Mouse (Mus musculus) thymus, adult 2 months (tissue): Measurements from ENCODE around the gene Pla2g3. TPM values are rescaled to one million over a fixed set of nuclear protein-coding genes. Genes with fewer than 3 reads are reported as not detected.
A peak's percentile ranks its signal among the peaks of the same experiment; 100 is the strongest.

Source experiments
- DNase-seq: peaks from one replicate; pipeline ENCODE4 v3.0.0; 2021
- H3K27ac ChIP-seq: fragments of 200-500 bp; 2 replicates; pipeline ENCODE4 v1.5.1; 2012; ENCODE audit warnings: low read length, control low read depth; ENCODE audit not compliant: control insufficient read depth, insufficient read depth
- H3K27me3 ChIP-seq: fragments of 200-500 bp; 2 replicates; pipeline ENCODE4 v1.6.1; 2012; ENCODE audit warnings: mild to moderate bottlenecking, low read length, moderate library complexity, mixed read lengths; ENCODE audit not compliant: control insufficient read depth, insufficient read depth
- H3K36me3 ChIP-seq: fragments of 200-500 bp; 2 replicates; pipeline ENCODE4 v1.6.1; 2012; ENCODE audit warnings: mild to moderate bottlenecking, low read length, moderate library complexity; ENCODE audit not compliant: control insufficient read depth, insufficient read depth
- H3K4me1 ChIP-seq: fragments of 200-500 bp; replicated peaks from 2 replicates; pipeline ENCODE4 v1.6.1; 2012; ENCODE audit warnings: low read length; ENCODE audit not compliant: control insufficient read depth, insufficient read depth
- H3K4me3 ChIP-seq: fragments of 200-500 bp; 2 replicates; pipeline ENCODE4 v1.5.1; 2012; ENCODE audit warnings: mild to moderate bottlenecking, low read length, control low read depth, moderate library complexity; ENCODE audit not compliant: control insufficient read depth, insufficient read depth
- CTCF ChIP-seq: fragments of 200-500 bp; IDR thresholded peaks from 2 replicates; pipeline ENCODE4 v1.5.1; 2012; ENCODE audit warnings: mild to moderate bottlenecking, control low read depth, low read length, moderate library complexity, borderline replicate concordance; ENCODE audit not compliant: control insufficient read depth, poor library complexity, insufficient read depth; ENCODE audit errors: extremely low read depth
- POLR2A ChIP-seq: fragments of 200-500 bp; IDR thresholded peaks from 2 replicates; pipeline ENCODE4 v1.6.1; 2012; ENCODE audit warnings: mild to moderate bottlenecking, low read length, control low read depth, moderate library complexity; ENCODE audit not compliant: control insufficient read depth, poor library complexity, insufficient read depth; ENCODE audit errors: extremely low read depth
- WGBS: fragments of 180-500 bp; shearing (Covaris S2); methylation state at CpG from one replicate; pipeline ENCODE4 v1.1.7; 2018; 5-methylcytosine and 5-hydroxymethylcytosine counted together
- polyA plus RNA-seq: library from polyadenylated mRNA; depleted of rRNA; stranded (reverse); fragments of >200 nt; gene quantifications from 2 replicates; pipeline ENCODE4 v1.2.3, GENCODE M21; 2012

The Pla2g3 gene
- polyA plus RNA-seq, 1 experiment: 1.9 TPM

DNA sequence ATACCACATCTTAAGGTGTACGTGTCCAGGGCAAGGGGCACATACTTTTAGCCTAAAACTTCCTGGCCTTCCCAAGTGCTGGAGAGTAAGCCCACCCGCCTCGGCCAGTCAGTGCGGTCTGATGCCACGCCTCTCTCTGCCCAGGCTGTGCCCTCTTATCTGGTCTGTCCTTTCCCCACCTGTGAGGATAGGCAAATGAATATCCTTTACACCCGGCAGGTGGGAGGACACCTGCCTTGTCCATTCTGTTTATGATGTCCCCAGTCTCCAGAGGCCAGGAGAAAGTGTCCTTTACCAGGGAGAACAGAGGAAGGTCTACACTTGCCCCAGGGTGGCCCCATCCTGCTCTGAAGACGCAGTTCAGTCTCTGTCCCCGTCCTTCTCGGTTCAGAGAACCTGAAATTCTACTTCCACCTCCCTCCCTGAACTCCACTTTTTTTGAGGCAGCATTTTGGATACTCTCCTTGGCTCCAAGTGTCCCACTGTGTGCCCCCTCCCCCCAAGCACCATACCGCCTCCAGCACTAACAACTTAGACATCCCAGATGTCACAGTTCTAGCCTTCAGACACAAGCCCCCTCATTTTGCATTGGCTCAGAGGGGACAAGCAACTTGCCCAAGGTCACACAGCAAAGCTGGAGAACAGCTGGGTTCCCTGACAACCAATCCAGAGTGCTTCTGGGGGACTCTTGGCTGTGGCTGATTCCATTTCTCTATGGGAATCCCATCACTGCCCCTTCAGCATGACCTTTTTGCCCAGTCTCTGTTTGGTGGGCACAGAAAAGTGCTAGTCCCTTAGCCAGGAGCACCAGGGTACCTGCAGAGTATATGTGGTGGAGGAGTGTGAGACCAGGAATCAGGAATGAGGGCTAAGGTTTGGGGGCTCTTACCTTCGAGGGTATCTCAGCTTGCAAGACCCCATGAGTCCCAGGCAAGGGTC is 15.9 kb downstream of the Pla2g3 start:
- no peak overlapping the region for H3K27ac ChIP-seq
- TF ChIP-seq POLR2A (no peak), CTCF (no peak)
- no peaks in the 10 kb centered on the region for H3K36me3 ChIP-seq
- H3K27me3 ChIP-seq: no peaks in the 10 kb centered on the region
- H3K4me1 ChIP-seq: no peaks in the 10 kb centered on the region; the same call in 1 of the 2 replicates
- 82% methylated on average over 11 of the region's 11 CpGs for WGBS
- no peak for DNase-seq
- no peak overlapping the region for H3K4me3 ChIP-seq

DNA sequence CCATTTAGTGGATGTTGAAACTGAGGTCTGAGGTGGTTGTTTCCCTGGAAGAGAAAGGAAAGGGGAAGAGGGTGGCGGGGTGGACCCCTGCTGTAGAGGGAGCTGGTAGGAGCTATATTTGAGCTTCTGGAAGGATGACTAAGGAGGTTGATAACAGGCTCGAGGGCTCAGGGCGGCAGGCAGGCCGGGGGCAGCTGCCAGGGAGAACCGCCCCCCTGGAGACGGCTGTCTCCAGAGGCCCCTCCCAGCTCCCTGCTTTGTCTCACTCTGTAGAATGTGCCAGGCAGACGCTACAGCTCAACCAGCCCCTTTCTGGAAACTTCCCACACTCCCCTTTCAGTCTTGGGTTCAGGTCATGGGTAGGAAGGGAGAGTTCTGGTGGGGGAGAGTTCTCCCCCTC is 20.1 kb downstream of the Pla2g3 start:
- no peak for TF ChIP-seq POLR2A
- TF ChIP-seq CTCF: no peak
- no peak overlapping the region for H3K27ac ChIP-seq

DNA sequence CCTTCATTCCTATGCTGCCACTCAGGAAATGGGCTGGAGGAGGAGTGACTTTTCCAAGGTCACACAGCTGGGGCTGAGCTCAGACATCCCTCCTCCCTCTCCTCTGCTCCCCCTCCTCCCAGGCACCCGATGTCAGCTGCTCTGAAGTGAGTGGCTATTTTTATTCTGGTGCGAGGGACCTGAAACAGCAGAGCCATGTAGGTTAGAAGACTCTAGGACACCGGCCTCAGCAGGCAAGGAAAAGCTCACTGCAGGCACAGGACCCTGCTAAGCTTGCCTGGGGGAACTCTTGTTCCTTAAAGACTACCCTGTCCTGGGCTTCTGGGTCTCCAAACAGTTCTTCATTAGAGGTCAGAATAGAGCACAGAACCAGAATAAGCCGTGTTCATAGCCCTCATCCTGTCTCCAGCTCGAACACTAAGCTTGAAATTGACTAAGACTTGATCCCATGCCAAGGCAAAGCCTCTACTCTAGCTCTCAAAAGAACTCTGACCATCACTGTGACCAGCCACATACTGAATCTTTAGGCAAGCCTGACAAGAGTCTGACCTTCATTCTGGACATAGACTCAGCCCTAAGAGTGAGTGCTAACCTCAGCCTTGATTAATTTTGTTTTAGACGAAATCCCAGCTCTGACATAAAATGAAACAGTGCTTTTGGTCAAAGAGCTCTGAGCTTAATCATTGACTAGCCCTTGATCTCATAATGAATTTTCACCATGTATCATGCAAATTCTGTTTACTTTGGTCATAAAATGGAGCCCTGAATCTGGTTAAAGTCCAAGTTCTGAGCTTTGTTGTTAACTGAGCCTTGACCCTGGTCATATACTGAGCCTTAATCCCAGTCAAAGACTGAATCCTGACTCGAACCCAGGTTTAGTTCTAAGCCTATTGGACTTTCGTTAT is 21.3 kb downstream of the Pla2g3 start:
- no peaks in the 10 kb centered on the region for H3K36me3 ChIP-seq
- no peak for TF ChIP-seq POLR2A
- no peak for TF ChIP-seq CTCF
- H3K27ac ChIP-seq: no peak overlapping the region
- H3K4me3 ChIP-seq: no peak overlapping the region
- WGBS: 77% methylated on average over 8 of the region's 8 CpGs
- DNase-seq: no peak
- H3K27me3 ChIP-seq: no peaks in the 10 kb centered on the region
- H3K4me1 ChIP-seq: peaks cover 6% of the 10 kb centered on the region

More for the DNA sequence above, 20.1 kb downstream of the Pla2g3 start:
- Histone ChIP-seq H3K36me3 (no peaks in the 10 kb centered on the region), H3K4me3 (no peak overlapping the region), H3K27me3 (no peaks in the 10 kb centered on the region), H3K4me1 (peaks cover 2% of the 10 kb centered on the region; the same call in 1 of the 2 replicates)
- DNase-seq: no peak
- 52% methylated on average over 7 of the region's 7 CpGs for WGBS

DNA sequence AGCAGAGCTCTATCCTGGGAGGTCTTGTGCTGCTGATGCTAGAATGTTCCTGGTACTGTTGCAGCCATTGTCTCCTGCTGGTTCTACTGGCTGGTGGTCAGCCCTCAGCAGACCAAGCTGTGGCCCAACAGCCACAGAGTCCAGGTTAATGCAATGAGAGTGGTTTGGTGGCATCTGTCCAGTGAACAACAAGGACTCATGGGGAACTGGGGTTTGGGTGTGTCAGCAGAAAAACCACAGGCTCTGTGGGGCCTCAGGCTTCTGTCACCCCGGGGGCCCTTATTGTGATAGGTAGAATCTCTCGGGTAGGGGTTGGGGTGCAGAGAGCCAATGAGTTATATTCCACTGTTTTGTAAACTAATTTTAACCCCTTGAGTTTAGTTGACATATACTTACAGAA is 22.2 kb downstream of the Pla2g3 start:
- Histone ChIP-seq H3K27ac (no peak overlapping the region), H3K4me1 (peaks cover 12% of the 10 kb centered on the region), H3K36me3 (no peaks in the 10 kb centered on the region), H3K27me3 (no peaks in the 10 kb centered on the region), H3K4me3 (no peak overlapping the region)
- TF ChIP-seq POLR2A (no peak), CTCF (no peak)
- 14% methylated on average over 2 of the region's 2 CpGs for WGBS
- DNase-seq: no peak

DNA sequence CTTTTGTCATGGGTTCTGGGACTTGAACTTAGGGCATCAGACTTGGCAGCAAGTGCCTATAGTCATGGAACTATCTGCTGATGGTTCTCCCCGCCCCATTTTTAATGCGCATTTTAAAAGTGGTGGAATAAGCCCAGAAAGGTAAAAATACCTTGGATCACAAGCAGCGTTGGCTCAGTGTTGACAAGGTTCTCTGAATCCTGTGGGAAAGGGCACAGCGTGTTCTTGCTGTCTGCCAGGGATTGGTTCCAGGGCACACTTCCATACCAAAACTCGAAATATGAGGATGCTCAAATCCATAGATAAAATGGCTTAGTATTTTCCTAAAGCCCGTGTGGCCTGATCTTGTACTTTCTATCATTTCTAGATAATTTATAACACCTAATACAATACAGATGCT is 25.2 kb downstream of the Pla2g3 start:
- Histone ChIP-seq H3K27ac (no peak overlapping the region), H3K27me3 (no peaks in the 10 kb centered on the region; the same call in 1 of the 2 replicates), H3K4me3 (no peak overlapping the region), H3K4me1 (peaks cover 25% of the 10 kb centered on the region), H3K36me3 (no peaks in the 10 kb centered on the region)
- WGBS: 94% methylated on average over 6 of the region's 6 CpGs
- TF ChIP-seq POLR2A (no peak), CTCF (no peak)
- no peak for DNase-seq

DNA sequence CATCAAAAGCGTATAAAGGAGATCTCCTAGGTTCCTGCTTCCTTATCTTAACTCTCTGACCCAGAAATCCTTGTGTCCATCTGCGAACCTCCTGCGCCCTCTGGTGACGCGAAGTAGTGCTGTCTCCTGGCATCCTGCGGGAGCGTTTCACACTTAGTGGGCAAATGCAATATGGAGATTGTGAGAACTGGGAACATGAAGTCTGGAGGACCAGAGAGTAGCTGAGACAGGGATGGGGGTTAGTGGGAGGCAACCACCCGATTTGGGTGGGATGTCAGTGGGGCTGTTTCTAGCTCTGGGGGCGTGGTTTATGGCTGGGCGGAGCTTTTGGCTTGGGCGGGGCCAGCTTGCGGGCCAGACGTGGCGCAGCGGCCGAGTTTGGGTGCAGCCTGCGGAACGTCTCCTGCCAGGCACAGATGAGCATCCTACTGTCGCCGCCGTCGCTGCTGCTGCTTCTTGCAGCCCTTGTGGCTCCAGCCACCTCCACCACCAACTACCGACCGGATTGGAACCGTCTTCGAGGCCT is 26.5 kb downstream of the Pla2g3 start, which contains the start of gene Selenom:
Gene Selenom (plus strand): TSS at position 156 of the 526 bp plus-strand sequence.
- peaks cover 25% of the 10 kb centered on the region for H3K4me1 ChIP-seq

More for the DNA sequence above, 26.5 kb downstream of the Pla2g3 start, which contains the start of gene Selenom:
- Histone ChIP-seq H3K4me3 (peak within 1 kb of the TSS; percentile 45), H3K27me3 (no peaks in the 10 kb centered on the region; the same call in 1 of the 2 replicates), H3K27ac (no peak within 1 kb of the TSS), H3K36me3 (no peaks in the 10 kb centered on the region)
- peak; percentile 81 for DNase-seq
- TF ChIP-seq POLR2A (no peak), CTCF (peak; percentile 78; the same call in 1 of the 2 replicates)
- WGBS: under 1% methylated on average over 26 of the region's 26 CpGs
